Mouse (Mus musculus) adipose tissue, adult 10 weeks (tissue): ENCODE results near the gene Spcs1. TPM values are rescaled to one million over a fixed set of nuclear protein-coding genes. Genes with fewer than 3 reads are reported as not detected.

Source experiments
- polyA plus RNA-seq: library from polyadenylated mRNA; stranded (reverse); fragments of 350-450 nt; fragmentation: Illumina TruSeq; extraction: RNeasy Lipid Tissue Mini Kit (QIAGEN cat#74804); gene quantifications from one replicate; pipeline ENCODE4 v1.2.3, GENCODE M21; 2014; ENCODE audit warnings: low read depth, low replicate concordance

Gene Spcs1
- 318 TPM for polyA plus RNA-seq

DNA sequence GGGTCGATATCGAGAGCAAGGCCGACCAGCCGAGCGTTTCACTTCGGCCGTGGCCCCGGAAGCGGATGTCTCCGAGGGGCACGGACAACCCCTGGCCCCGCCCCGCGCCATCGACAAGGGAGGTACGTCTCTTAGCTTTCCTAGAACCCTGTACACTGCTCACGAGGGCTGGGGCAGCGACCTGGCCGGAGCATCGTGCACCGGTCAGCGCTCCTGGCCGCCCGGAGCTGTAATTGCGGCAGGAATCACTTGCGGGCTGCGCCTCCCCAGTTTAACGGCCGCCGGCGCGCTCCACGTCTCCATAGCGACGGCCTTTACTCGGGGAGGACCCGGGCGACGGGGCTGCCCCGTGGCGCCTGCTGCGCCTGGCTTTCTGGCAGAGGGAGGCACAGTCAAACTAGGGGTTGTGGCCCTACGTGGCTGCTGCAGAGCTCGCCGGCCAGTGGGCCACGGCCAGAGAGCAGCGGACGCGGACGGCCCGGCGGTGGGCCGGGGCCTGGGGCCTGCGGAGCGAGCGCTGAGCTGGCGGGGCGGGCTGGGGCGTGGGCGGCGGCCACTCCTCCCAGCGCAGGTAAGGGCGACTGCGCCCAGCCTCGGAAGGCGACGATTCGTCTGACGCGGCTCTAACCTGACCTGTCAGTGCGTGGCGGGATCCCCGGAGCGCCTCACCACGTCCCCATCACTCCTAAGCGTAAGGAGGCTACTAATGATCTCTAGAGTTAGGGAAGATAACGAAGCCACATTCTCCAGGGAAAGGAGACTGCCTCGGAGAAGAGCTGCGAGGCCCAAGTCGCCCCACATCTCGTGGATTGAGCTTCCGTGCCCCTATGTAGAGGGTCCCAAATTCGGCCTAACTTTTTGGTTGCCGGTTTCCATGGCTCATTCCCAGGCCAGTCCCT is at the start of gene Spcs1, which contains the start of gene Glt8d1:
Spcs1 (minus strand) TSS at position 366 of the 899 bp plus-strand sequence.
Glt8d1 (plus strand) TSS at position 94 of the 899 bp plus-strand sequence.

GRCm38 (mm10) chr14:31018860-31019291 is 17.4 kb upstream of the Spcs1 start, which contains the start of the genes Pbrm1 and Gnl3:
Gene Pbrm1 (plus strand): TSS chr14:31019138.
Gene Gnl3 (minus strand): TSS chr14:31019152.

GRCm38 (mm10) chr14:30951154-30951825 is 50.2 kb downstream of the Spcs1 start, which contains the start of gene Nek4:
Gene Nek4 (plus strand): TSS chr14:30951377.

Other genes with a start within 250 kb of the Spcs1 start
- gene Tmem110, start 176.1 kb downstream of the Spcs1 start, polyA plus RNA-seq: 35.8 TPM
- gene Mustn1, start 122.5 kb downstream of the Spcs1 start, polyA plus RNA-seq: 20.8 TPM
- 1.5 TPM for gene Itih4, start 115.2 kb downstream of the Spcs1 start, polyA plus RNA-seq
- gene Itih3, start 77.9 kb downstream of the Spcs1 start, polyA plus RNA-seq: 2.6 TPM
- not detected for gene Itih1, start 58.4 kb downstream of the Spcs1 start, polyA plus RNA-seq
- gene Nek4, start 50.3 kb downstream of the Spcs1 start, polyA plus RNA-seq: 13.6 TPM
- 75.5 TPM for gene Glt8d1, start 272 bp downstream of the Spcs1 start, polyA plus RNA-seq
- gene Pbrm1, start 17.5 kb upstream of the Spcs1 start, polyA plus RNA-seq: 18.0 TPM
- gene Gnl3, start 17.5 kb upstream of the Spcs1 start, polyA plus RNA-seq: 43.5 TPM
- 34.3 TPM for gene Smim4, start 127.3 kb upstream of the Spcs1 start, polyA plus RNA-seq
- gene Nt5dc2, start 129.4 kb upstream of the Spcs1 start, polyA plus RNA-seq: 25.1 TPM
- gene Stab1, start 167.0 kb upstream of the Spcs1 start, polyA plus RNA-seq: 47.2 TPM
- gene Tnnc1, start 206.6 kb upstream of the Spcs1 start, polyA plus RNA-seq: 1.4 TPM
- gene Nisch, start 215.3 kb upstream of the Spcs1 start, polyA plus RNA-seq: 268 TPM
- gene Sema3g, start 216.2 kb upstream of the Spcs1 start, polyA plus RNA-seq: 16.2 TPM
- gene Phf7, start 249.6 kb upstream of the Spcs1 start, polyA plus RNA-seq: 38.3 TPM
- gene Bap1, start 249.8 kb upstream of the Spcs1 start, polyA plus RNA-seq: 37.2 TPM